Mouse (Mus musculus) ovary, postnatal 14 days (tissue): ENCODE measurements around the gene Wbp2.

Source experiments
- DNase-seq: peaks from one replicate; pipeline ENCODE4 v3.0.0; 2022; ENCODE audit warnings: low spot score

Wbp2 gene

DNA sequence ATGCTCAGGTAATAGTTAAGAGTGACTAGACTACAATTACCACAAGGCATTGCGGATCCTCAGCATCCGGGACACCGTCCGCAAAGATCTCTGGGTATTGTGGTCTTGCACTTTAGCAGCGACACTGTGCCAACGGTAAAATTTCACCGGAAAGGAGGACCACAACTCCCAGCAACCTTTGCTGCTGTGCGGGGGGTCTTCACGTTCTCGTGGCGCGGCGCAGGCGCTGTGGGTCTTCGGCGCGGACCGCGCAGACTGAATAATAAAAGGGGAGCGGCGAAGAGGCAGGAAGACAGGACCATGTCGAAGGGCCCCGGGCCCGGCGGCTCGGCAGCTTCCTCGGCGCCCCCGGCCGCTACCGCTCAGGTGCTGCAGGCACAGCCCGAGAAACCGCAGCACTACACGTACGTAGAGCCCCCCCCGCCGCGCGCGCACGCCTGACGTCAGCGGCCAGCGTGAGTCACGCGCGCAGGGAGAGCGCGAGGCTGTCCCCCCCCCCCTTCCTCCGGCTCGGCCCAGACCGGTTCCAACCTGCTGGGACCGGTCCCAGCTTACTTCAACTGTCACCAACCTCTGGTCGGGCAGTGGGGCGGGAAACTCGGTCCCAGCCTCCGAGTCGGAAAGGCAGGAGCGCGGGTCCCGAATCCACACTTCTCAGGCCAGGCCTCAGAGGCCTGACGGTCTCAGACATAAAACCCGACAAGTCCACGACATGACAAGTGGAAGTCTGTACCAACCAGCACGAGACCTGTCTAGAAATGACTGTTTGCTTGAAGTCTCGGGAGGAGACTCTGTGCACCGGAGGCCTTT lies 56.5 kb downstream of the Wbp2 start, which contains the start of gene Unk:
Gene Unk, plus strand, starts transcription at position 235 of the 810 bp plus-strand sequence.
- peak; percentile 94 for DNase-seq

- no peak for DNase-seq
Measured at GRCm38 (mm10) chr11:116029086-116029865, 57.5 kb downstream of the Wbp2 start.
